Mouse (Mus musculus) brain, embryonic 14.5 days (tissue): ENCODE data around the gene Gkap1.

Experiments used
- CTCF ChIP-seq: fragments of 200-500 bp; IDR thresholded peaks from 2 replicates; pipeline ENCODE4 v1.5.1; 2012; ENCODE audit warnings: inconsistent platforms, mild to moderate bottlenecking, moderate library complexity, borderline replicate concordance; ENCODE audit not compliant: insufficient read depth, insufficient read length; ENCODE audit errors: extremely low read depth
- POLR2A ChIP-seq: fragments of 200-500 bp; IDR thresholded peaks from 2 replicates; pipeline ENCODE4 v1.6.1; 2012; ENCODE audit warnings: mild to moderate bottlenecking, inconsistent platforms, borderline replicate concordance; ENCODE audit not compliant: poor library complexity, insufficient read depth, insufficient read length, severe bottlenecking; ENCODE audit errors: extremely low read depth

- TF ChIP-seq POLR2A = no peak
- no peak for TF ChIP-seq CTCF
Observed at GRCm38 (mm10) chr13:58191516-58191915, 84.0 kb downstream of the Gkap1 start.
